Mouse (Mus musculus) lung, embryonic 14.5 days (tissue): ENCODE measurements at regions not wholly inside any gene's neighbourhood (a gene's known extent, or its start where the extent isn't known, plus 50 kb on each side); places are given as distances from the start of the nearest gene placed in this dataset.
A peak's percentile ranks its signal among the peaks of the same experiment; 100 is the strongest.

Source experiments
- ATAC-seq: fragments of 200-750 bp; cut with Nextera tagmentation; 2 replicates; pipeline ENCODE4 v1.8.0; 2017; ENCODE audit warnings: mild to moderate bottlenecking, moderate TSS enrichment, moderate library complexity; ENCODE audit not compliant: insufficient read depth
- DNase-seq: peaks from one replicate; pipeline ENCODE4 v3.0.0-alpha.2; 2015
- H3K27ac ChIP-seq: fragments of 300-500 bp; sonication (generic); 2 replicates; pipeline ENCODE4 v1.5.1; 2014; ENCODE audit warnings: low read depth, mild to moderate bottlenecking, moderate library complexity
- H3K27me3 ChIP-seq: fragments of 300-500 bp; sonication (generic); 2 replicates; pipeline ENCODE4 v1.6.1; 2014; ENCODE audit warnings: low read length, control low read depth; ENCODE audit not compliant: insufficient read depth
- H3K36me3 ChIP-seq: fragments of 300-500 bp; sonication (generic); 2 replicates; pipeline ENCODE4 v1.6.1; 2014; ENCODE audit warnings: control low read depth; ENCODE audit not compliant: insufficient read depth
- H3K4me1 ChIP-seq: fragments of 300-500 bp; sonication (generic); 2 replicates; pipeline ENCODE4 v1.6.1; 2014; ENCODE audit warnings: antibody characterized with exemption, control low read depth; ENCODE audit not compliant: insufficient read depth
- H3K4me2 ChIP-seq: fragments of 300-500 bp; sonication (generic); 2 replicates; pipeline ENCODE4 v1.6.1; 2014; ENCODE audit warnings: mild to moderate bottlenecking
- H3K4me3 ChIP-seq: fragments of 300-500 bp; sonication (generic); 2 replicates; pipeline ENCODE4 v1.5.1; 2014; ENCODE audit warnings: low read depth, low read length
- H3K9ac ChIP-seq: fragments of 300-500 bp; sonication (generic); 2 replicates; pipeline ENCODE4 v1.6.1; 2014
- H3K9me3 ChIP-seq: fragments of 300-500 bp; sonication (generic); 2 replicates; pipeline ENCODE4 v1.6.1; 2016; ENCODE audit warnings: low read depth, low read length, control low read depth
- CTCF ChIP-seq: IDR thresholded peaks from 2 replicates; pipeline ENCODE4 v1.5.1; 2016; ENCODE audit warnings: antibody characterized with exemption, low read depth
- WGBS: fragments of 180-500 bp; shearing (Covaris S2); extraction: QIAGEN DNeasy Blood & Tissue Kit; methylation state at CpG from one replicate; pipeline ENCODE4 v1.1.7; 2014; 5-methylcytosine and 5-hydroxymethylcytosine counted together

DNA sequence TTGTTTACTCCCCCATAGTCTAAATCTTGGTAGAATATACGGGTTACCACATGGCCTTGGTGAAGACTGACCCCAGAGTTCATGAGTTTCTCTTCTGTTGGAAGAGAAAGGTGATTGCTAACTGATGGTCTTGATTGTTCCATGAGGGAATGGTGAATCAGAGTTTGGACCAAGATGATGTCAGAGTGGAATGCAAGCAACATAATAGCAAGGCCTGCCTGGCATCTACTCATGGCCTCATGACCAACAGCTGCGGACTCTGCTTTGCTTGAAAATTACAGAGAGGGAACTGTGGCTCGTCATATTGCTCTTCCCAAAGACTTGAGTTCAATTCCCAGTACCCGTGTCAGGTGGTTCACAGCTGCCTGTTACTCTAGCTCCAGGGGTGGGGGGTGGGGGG lies 205.9 kb upstream of the Pgrmc2 start:
- no peak overlapping the region for H3K4me3 ChIP-seq

GRCm38 (mm10) chr3:41288066-41288465 lies 205.2 kb upstream of the Pgrmc2 start:
- Histone ChIP-seq H3K4me1 (peaks cover 30% of the 10 kb centered on the region), H3K27me3 (no peaks in the 10 kb centered on the region), H3K36me3 (no peaks in the 10 kb centered on the region), H3K9ac (no peak overlapping the region), H3K27ac (no peak overlapping the region), H3K4me3 (no peak overlapping the region), H3K4me2 (no peak overlapping the region), H3K9me3 (no peaks in the 10 kb centered on the region)
- no peak for ATAC-seq
- peak; percentile 32 for DNase-seq
- TF ChIP-seq CTCF, result no peak
- 79% methylated on average over 4 of the region's 4 CpGs for WGBS

More for the DNA sequence above, 205.9 kb upstream of the Pgrmc2 start:
- no peak for DNase-seq
- no peak for TF ChIP-seq CTCF
- H3K27me3 ChIP-seq, result no peaks in the 10 kb centered on the region
- no peak overlapping the region for H3K9ac ChIP-seq
- H3K36me3 ChIP-seq, result no peaks in the 10 kb centered on the region
- 81% methylated on average over 4 of the region's 4 CpGs for WGBS
- H3K27ac ChIP-seq, result no peak overlapping the region
- peaks cover 26% of the 10 kb centered on the region for H3K4me1 ChIP-seq
- no peak overlapping the region for H3K4me2 ChIP-seq
- H3K9me3 ChIP-seq, result no peaks in the 10 kb centered on the region
- no peak for ATAC-seq

- Histone ChIP-seq H3K4me2 (no peak overlapping the region), H3K9me3 (no peaks in the 10 kb centered on the region), H3K4me3 (no peak overlapping the region), H3K36me3 (no peaks in the 10 kb centered on the region), H3K27me3 (no peaks in the 10 kb centered on the region), H3K4me1 (peaks cover 22% of the 10 kb centered on the region), H3K9ac (no peak overlapping the region), H3K27ac (peak overlapping the region; percentile 81)
- DNase-seq (peak; percentile 55), ATAC-seq (peak; percentile 13; the same call in 1 of the 2 replicates)
- TF ChIP-seq CTCF, result no peak
- WGBS, result 43% methylated on average over 5 of the region's 5 CpGs
These were observed 202.5 kb upstream of the Pgrmc2 start for GRCm38 (mm10) chr3:41285336-41285735.

DNA sequence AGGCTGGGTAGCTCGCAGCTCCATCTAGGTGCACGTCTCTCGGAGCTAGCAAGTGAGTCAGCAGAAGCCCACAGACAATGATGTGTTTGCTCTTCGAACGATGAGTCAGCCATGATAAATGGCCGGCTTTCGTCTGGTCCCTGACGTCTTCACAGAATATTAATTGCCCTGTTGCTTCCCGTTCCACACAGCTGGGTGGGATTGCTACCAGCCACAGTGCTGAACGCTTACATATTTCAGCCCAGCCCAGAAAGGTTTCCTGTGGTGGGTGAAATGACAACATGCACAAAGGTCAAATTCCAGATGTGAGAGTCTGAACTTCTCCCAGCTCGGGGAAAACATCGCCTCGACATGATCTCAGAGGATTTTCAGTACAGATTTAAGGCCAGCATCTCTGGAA lies 202.1 kb upstream of the Pgrmc2 start:
- 18% methylated on average over 13 of the region's 13 CpGs for WGBS
- Histone ChIP-seq H3K4me1 (peaks cover 20% of the 10 kb centered on the region), H3K36me3 (no peaks in the 10 kb centered on the region), H3K4me3 (no peak overlapping the region), H3K9ac (no peak overlapping the region), H3K27me3 (no peaks in the 10 kb centered on the region), H3K9me3 (no peaks in the 10 kb centered on the region), H3K27ac (peak overlapping the region; percentile 81), H3K4me2 (0 out of 2 replicates have a peak overlapping the region, but pooled peaks have one; percentile 15)
- peak; percentile 90 for DNase-seq
- peak; percentile 78 for ATAC-seq
- no peak for TF ChIP-seq CTCF

- ATAC-seq, result peak; percentile 79
These were observed 199.7 kb upstream of the Pgrmc2 start for GRCm38 (mm10) chr3:41282431-41283037.

GRCm38 (mm10) chr3:41276096-41276495 lies 193.2 kb upstream of the Pgrmc2 start:
- H3K4me2 ChIP-seq, result no peak overlapping the region
- no peaks in the 10 kb centered on the region for H3K27me3 ChIP-seq
- H3K9me3 ChIP-seq, result no peaks in the 10 kb centered on the region
- H3K27ac ChIP-seq, result no peak overlapping the region
- TF ChIP-seq CTCF, result no peak
- H3K36me3 ChIP-seq, result no peaks in the 10 kb centered on the region
- no peak overlapping the region for H3K9ac ChIP-seq
- WGBS, result 91% methylated on average over 9 of the region's 9 CpGs
- ATAC-seq (no peak), DNase-seq (no peak)
- H3K4me3 ChIP-seq, result no peak overlapping the region
- H3K4me1 ChIP-seq, result no peaks in the 10 kb centered on the region

More at GRCm38 (mm10) chr3:41282431-41283037, 199.7 kb upstream of the Pgrmc2 start:
- H3K9me3 ChIP-seq, result no peaks in the 10 kb centered on the region
- H3K27me3 ChIP-seq, result no peaks in the 10 kb centered on the region
- no peak overlapping the region for H3K9ac ChIP-seq
- peak overlapping the region; percentile 39 for H3K27ac ChIP-seq
- peak; percentile 93 for DNase-seq
- H3K4me3 ChIP-seq, result no peak overlapping the region
- no peaks in the 10 kb centered on the region for H3K36me3 ChIP-seq
- peaks cover 20% of the 10 kb centered on the region for H3K4me1 ChIP-seq
- no peak for TF ChIP-seq CTCF
- no peak overlapping the region for H3K4me2 ChIP-seq
- 20% methylated on average over 8 of the region's 8 CpGs for WGBS

GRCm38 (mm10) chr3:41268516-41268915 lies 185.7 kb upstream of the Pgrmc2 start:
- Histone ChIP-seq H3K4me1 (no peaks in the 10 kb centered on the region), H3K4me2 (no peak overlapping the region), H3K27me3 (no peaks in the 10 kb centered on the region), H3K9ac (no peak overlapping the region), H3K27ac (no peak overlapping the region), H3K36me3 (no peaks in the 10 kb centered on the region), H3K4me3 (no peak overlapping the region), H3K9me3 (no peaks in the 10 kb centered on the region)
- ATAC-seq (no peak), DNase-seq (no peak)
- no peak for TF ChIP-seq CTCF
- 82% methylated on average over 4 of the region's 4 CpGs for WGBS
